In the genomic region with DNA sequence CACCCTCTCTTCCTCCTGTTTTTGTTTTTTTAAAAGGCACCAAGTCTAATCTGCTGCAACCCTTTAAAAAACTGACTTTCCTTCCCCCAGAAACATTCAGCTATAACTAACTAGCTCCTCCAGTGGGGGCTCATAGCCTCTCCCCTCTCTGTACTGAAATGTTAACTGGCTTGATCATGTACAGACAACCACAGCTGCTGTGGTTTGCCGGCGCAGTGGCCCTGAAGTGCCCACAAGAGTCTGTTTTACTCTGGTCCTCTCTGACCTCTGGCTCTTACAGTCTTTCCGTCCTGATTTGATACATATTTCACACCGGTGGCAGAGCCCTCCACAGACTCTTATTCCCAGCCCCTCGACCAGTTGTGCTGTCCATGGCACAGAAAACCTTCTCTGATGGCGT, we compare ENCODE assay signal across 14 mouse cellular contexts.
"Had no signal": no experiment of that assay in that cellular context is flagged by ENCODE, and none has a peak within 500 bp of the region (broad histone marks: within the 10 kb centered on the region; RNA-seq: fewer than 3 reads in every experiment).

No protein-coding gene starts in this region.

- H3K36me3 ChIP-seq: kidney, embryonic 15.5 days; limb, embryonic 13.5 days; neural tube, embryonic 13.5 days had no signal

- H3K4me2 ChIP-seq: limb, embryonic 13.5 days; midbrain, embryonic 11.5 days; neural tube, embryonic 13.5 days had no signal

- H3K4me3 ChIP-seq: kidney, embryonic 15.5 days; limb, embryonic 13.5 days; liver, embryonic 13.5 days; neural tube, embryonic 13.5 days had no signal

- DNase-seq: kidney, adult 8-10 months; kidney, postnatal 10 days; kidney, postnatal 4 days; left cerebral cortex, postnatal 4 days; liver, embryonic 13.5 days; lung, adult 2 months; lung, postnatal 14 days; midbrain, embryonic 14.5 days; thymus, adult 18-20 months; thymus, postnatal 36 days had no signal

- H3K27ac ChIP-seq: limb, embryonic 13.5 days; liver, embryonic 13.5 days had no signal

- H3K9ac ChIP-seq: kidney, embryonic 15.5 days; limb, embryonic 13.5 days; liver, embryonic 13.5 days had no signal

- H3K27me3 ChIP-seq: kidney, embryonic 15.5 days; limb, embryonic 13.5 days; neural tube, embryonic 13.5 days had no signal
